Mouse (Mus musculus) liver, postnatal 0 days (tissue): Measurements from ENCODE around the gene 4632433K11Rik.

ENCODE experiments used
- CTCF ChIP-seq: sonication (generic); IDR thresholded peaks from 2 replicates; pipeline ENCODE4 v1.5.1; 2016; ENCODE audit warnings: antibody characterized with exemption, low read depth
- EP300 ChIP-seq: IDR thresholded peaks from 2 replicates; pipeline ENCODE4 v1.6.1; 2016; ENCODE audit warnings: antibody characterized with exemption, low read depth, mild to moderate bottlenecking

DNA sequence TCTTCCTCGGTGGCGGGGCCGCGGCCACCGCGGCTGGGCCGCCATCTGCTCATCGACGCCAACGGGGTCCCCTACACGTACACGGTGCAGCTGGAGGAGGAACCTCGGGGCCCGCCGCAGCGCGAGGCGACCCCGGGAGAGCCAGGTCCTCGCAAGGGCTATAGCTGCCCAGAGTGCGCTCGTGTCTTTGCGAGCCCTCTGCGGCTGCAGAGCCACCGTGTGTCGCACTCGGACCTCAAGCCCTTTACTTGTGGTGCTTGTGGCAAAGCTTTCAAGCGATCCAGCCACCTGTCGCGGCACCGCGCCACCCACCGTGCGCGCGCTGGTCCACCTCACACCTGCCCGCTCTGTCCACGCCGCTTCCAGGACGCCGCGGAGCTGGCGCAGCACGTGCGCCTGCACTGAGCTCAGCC lies 19.0 kb downstream of the 4632433K11Rik start:
- TF ChIP-seq CTCF (no peak), EP300 (no peak)
